Mouse (Mus musculus) olfactory bulb, adult 2 months (tissue): Measurements from ENCODE around the gene Map3k4.

Experiments used
- CTCF ChIP-seq: fragments of 200-500 bp; IDR thresholded peaks from 2 replicates; pipeline ENCODE4 v1.5.1; 2012; ENCODE audit warnings: low read depth, mild to moderate bottlenecking, low read length, moderate library complexity; ENCODE audit not compliant: insufficient read depth
- POLR2A ChIP-seq: fragments of 200-500 bp; IDR thresholded peaks from 2 replicates; pipeline ENCODE4 v1.6.1; 2012; ENCODE audit warnings: mild to moderate bottlenecking, low read depth, low read length, moderate library complexity; ENCODE audit not compliant: insufficient read depth

GRCm38 (mm10) chr17:12337156-12337555 is 18.6 kb upstream of the Map3k4 start:
- no peak for TF ChIP-seq CTCF
- TF ChIP-seq POLR2A = no peak
